Mouse (Mus musculus) layer of hippocampus, adult 9-11 months (tissue): Measurements from ENCODE around the gene Slc23a3.
A peak's percentile ranks its signal among the peaks of the same experiment; 100 is the strongest.

Source experiments
- DNase-seq: peaks from one replicate; pipeline ENCODE4 v3.0.0; 2022

The Slc23a3 gene

DNA sequence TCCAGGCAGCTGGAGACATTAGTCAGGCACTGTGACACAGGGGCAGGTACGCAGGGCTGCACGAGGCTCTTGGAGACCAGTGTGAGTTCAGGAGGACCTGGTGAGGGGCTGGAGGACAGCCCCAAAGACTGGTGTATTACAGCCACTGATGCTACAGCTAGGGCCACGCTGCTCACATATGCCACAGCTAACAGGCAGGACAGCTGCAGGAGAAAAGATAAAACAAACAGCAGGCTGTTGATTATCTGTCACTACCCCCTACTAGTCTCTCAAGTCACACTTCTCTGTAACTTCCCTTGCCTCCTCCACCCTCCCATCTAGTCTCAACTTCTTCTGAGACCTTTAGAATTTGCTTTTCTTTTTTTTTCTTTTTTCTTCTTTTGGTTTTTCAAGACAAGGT, 3.0 kb upstream of the Slc23a3 start:
- DNase-seq, result no peak

DNA sequence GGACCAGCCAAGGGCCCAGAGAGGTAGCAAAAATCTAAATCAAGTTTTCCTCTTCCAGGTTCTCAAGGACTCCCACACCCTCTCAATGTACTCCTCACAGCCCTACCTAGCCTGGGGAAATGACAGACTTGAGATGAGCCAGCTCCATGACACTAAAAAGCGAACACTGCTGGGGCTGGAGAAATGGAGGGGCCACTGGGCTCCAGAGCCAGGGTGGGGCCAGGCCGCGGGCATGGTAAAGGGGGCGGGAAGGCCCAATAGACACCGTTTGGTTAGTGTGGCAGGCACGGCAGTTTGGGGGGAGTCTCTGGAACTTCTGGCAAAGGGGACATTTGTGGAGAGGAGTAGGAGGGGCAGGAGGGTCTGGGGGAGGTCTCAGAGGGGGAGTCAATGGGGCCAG, 2.6 kb upstream of the Slc23a3 start:
- no peak for DNase-seq

DNA sequence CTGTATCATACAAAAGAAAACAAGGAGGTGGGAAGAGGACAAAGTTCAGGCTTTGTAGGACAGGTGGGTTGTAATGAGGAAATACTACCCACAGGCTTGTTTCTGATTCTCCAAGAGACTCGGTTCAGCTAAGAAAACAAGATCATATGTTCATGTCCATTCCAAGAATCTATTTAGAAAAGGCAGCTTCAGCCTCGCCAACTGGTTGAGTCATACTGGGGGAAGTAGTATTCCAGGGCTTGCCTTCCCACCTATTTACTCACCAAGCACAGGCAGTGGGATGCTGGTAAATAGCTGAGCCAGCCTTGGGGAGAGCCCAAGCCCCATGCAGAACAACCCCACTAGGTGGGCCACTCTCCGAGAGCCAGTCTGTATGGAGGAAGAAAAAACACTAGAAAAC, 5.0 kb downstream of the Slc23a3 start:
- no peak for DNase-seq

DNA sequence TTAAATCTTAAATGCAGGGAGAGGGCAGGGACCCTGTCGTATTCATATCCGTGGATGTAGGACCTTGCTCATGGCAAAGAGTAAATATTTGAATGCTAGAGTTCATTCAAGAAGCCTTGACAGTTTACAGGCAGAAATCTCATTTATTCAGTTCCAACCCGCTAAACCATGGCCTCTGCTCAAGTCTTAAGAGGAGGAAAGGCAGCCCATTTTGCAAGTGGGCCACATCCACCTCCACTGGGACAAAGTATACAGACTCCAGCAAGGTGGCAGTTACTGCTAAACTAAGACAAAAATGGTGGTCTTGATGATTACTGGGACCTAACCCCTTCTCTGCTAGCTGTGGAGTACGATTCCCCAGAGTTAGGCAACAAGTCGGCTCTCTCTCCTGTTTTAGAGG, 8.3 kb downstream of the Slc23a3 start:
- DNase-seq, result no peak

DNA sequence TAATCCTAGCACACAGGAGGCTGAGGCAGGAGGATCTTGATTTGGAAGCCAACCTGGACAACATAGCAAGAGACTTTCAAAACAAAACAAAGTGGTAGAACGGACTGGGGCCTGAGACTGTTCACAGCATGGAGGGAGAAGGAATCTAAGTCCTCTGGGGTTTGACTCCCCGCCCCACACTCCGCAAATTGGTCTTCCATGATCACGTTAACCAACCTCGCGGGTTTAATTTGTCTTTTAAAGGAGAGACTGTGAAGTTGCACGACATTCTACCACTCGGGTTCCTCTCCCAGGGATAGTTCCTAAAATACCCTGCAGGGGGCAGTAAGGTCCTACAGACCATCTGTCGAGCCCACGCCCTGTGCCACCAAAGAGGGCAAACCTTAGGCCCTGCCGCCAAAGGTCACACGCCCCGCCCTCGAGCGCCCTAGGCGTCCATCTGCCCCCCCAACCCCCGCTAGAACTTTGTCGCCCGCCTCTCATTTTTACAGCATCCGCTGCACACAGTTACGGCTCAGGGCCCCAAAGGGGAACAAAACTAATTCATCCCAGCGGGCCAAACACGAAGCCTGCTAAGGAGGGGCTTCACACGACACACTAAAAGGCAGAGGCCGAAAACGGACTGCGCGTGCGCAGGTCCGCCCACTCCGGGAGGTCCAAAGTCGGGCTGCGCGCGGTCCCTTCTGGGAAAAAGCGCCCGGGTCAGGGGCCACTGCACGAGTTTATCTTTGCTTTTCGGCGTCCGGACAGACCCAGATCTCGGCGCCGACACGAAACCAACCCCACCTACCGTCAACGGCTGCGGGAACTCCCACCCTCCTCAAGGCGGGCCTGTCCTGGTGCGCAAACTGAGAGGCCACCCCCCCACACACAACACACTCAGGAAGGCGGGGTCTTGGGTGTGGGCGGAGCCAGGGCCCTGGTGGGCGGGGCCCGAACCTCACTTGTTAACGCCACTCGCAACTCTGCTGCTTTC, 9.1 kb downstream of the Slc23a3 start, which contains the start of gene Nhej1:
TSS of gene Nhej1 (minus strand) at position 855 of the 976 bp plus-strand sequence.
- peak; percentile 93 for DNase-seq

DNA sequence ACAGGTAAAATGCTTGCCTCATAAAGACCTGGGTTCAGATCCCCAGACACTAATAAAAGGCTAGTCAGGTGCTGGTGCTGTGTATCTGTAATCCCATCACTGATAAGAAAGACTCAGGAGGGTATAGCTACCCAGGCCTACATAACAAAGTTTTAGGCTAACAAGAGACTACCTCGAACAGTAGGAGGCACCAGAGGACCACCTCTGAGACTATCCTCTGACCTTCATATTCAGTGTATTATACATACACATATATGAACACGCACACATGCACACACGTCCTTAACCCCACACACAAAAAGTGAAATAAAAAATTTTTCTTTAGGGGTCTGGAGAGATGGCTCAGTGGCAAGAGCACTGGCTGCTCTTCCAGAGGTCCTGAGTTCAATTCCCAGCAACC, 11.5 kb downstream of the Slc23a3 start:
- no peak for DNase-seq
